Mouse (Mus musculus) hindbrain, embryonic 15.5 days (tissue): ENCODE results near the gene Mylk4. TPM values are rescaled to one million over a fixed set of nuclear protein-coding genes. Genes with fewer than 3 reads are reported as not detected.
A peak's percentile ranks its signal among the peaks of the same experiment; 100 is the strongest.

Experiments
- ATAC-seq: fragments of 200-750 bp; cut with Nextera tagmentation; 2 replicates; pipeline ENCODE4 v1.8.0; 2017; ENCODE audit warnings: low read depth, moderate number of reproducible peaks, moderate TSS enrichment; ENCODE audit not compliant: low FRiP score
- H3K27ac ChIP-seq: fragments of 300-500 bp; sonication (generic); replicated peaks from 2 replicates; pipeline ENCODE4 v1.5.1; 2015; ENCODE audit warnings: mild to moderate bottlenecking, inconsistent platforms
- H3K27me3 ChIP-seq: fragments of 300-500 bp; sonication (generic); 2 replicates; pipeline ENCODE4 v1.6.1; 2015; ENCODE audit warnings: control low read depth, inconsistent platforms
- H3K36me3 ChIP-seq: fragments of 300-500 bp; sonication (generic); 2 replicates; pipeline ENCODE4 v1.6.1; 2015; ENCODE audit warnings: control low read depth, inconsistent platforms
- H3K4me1 ChIP-seq: fragments of 300-500 bp; sonication (generic); replicated peaks from 2 replicates; pipeline ENCODE4 v1.6.1; 2015; ENCODE audit warnings: control low read depth, inconsistent platforms
- H3K4me2 ChIP-seq: fragments of 300-500 bp; sonication (generic); 2 replicates; pipeline ENCODE4 v1.6.1; 2015; ENCODE audit warnings: moderate library complexity, mild to moderate bottlenecking, inconsistent platforms
- H3K4me3 ChIP-seq: fragments of 300-500 bp; sonication (generic); 2 replicates; pipeline ENCODE4 v1.5.1; 2015; ENCODE audit warnings: mild to moderate bottlenecking, inconsistent platforms
- H3K9ac ChIP-seq: fragments of 300-500 bp; sonication (generic); 2 replicates; pipeline ENCODE4 v1.6.1; 2015; ENCODE audit warnings: inconsistent platforms
- H3K9me3 ChIP-seq: fragments of 300-500 bp; sonication (generic); 2 replicates; pipeline ENCODE4 v1.6.1; 2016; ENCODE audit warnings: control low read depth, inconsistent platforms
- WGBS: fragments of 180-500 bp; shearing (Covaris S2); methylation state at CpG from one replicate; pipeline ENCODE4 v1.1.7; 2015; 5-methylcytosine and 5-hydroxymethylcytosine counted together
- polyA plus RNA-seq: library from polyadenylated mRNA; unstranded; fragments of >200 nt; fragmentation: Nextera tagmentation; extraction: Ambion mirVana; gene quantifications from 2 replicates; pipeline ENCODE4 v1.2.1, GENCODE M21; 2015

The Mylk4 gene
- polyA plus RNA-seq, 1 experiment from 2014 or later, result 0.06 TPM

DNA sequence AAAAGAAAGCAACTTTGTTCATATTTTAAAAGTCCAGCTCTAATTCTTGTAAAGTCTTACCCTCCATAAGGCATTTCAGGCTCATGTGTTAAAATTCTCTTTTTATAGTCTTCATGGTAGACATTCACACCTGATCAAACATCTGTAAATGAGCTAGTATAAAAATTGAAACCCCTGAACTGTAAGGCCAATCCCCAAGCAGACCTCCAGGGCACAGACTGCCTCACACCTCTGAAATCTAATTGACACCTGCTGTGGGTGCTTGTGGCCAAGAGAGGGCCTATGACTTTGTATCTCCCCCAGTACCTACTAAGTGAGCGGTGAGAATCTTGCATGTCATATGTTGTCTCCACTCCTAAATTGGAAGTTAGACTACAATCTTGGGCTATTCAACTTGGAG lies 33.2 kb downstream of the Mylk4 start:
- Histone ChIP-seq H3K9me3 (no peaks in the 10 kb centered on the region), H3K27me3 (no peaks in the 10 kb centered on the region), H3K4me3 (no peak overlapping the region), H3K27ac (no peak overlapping the region), H3K4me2 (no peak overlapping the region), H3K36me3 (no peaks in the 10 kb centered on the region), H3K9ac (no peak overlapping the region), H3K4me1 (no peaks in the 10 kb centered on the region)
- 91% methylated on average over 1 of the region's 1 CpGs for WGBS
- ATAC-seq, result no peak

DNA sequence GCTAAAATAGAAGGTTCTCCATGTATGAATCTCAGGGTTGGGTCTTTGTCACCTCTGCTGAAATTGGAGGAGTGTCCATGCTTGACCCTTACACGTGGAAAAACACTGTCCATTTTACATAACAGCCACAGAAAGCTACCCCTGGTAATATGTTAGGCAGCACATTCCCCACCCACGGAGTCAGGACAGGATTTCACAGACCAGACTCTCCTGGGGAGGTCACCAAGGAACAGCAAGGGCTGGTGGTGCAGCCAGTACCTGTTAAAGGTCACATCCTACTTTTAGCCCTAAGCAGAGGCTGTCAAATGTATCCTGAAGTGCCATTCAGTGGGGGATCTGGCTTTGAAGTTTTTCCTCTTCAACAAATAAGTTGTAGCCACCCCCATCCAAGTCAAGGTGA lies 35.3 kb downstream of the Mylk4 start:
- WGBS, result 62% methylated on average over 2 of the region's 2 CpGs
- Histone ChIP-seq H3K36me3 (no peaks in the 10 kb centered on the region), H3K4me3 (no peak overlapping the region), H3K9ac (no peak overlapping the region), H3K27ac (no peak overlapping the region), H3K4me2 (no peak overlapping the region), H3K4me1 (no peaks in the 10 kb centered on the region), H3K9me3 (no peaks in the 10 kb centered on the region), H3K27me3 (no peaks in the 10 kb centered on the region)
- no peak for ATAC-seq

GRCm38 (mm10) chr13:32741161-32741560 lies 42.6 kb downstream of the Mylk4 start:
- H3K4me3 ChIP-seq, result no peak overlapping the region
- H3K9ac ChIP-seq, result no peak overlapping the region
- ATAC-seq, result no peak
- WGBS, result 59% methylated on average over 7 of the region's 7 CpGs
- no peaks in the 10 kb centered on the region for H3K4me1 ChIP-seq
- no peak overlapping the region for H3K4me2 ChIP-seq
- no peaks in the 10 kb centered on the region for H3K36me3 ChIP-seq
- no peak overlapping the region for H3K27ac ChIP-seq
- no peaks in the 10 kb centered on the region for H3K27me3 ChIP-seq
- H3K9me3 ChIP-seq, result no peaks in the 10 kb centered on the region

DNA sequence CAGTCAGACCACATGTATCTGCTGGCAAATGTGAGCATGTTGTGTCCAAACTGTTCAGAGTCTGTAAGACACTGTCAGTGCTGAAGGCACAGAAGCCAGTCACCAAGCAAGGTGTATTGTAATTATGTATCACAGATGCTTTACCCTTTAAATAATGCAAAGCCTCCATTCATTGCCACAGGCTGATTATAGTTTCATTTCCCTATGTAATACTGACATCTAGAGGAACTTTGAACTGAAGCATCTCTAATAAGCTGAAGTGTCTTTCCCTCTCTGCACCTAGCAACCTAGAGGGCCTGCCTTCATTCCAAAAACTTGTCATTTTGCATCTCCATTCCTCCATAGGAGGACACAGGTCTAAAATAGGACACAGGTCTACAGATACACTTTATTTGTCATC lies 52.5 kb downstream of the Mylk4 start:
- no peak overlapping the region for H3K4me3 ChIP-seq
- no peak overlapping the region for H3K9ac ChIP-seq
- H3K9me3 ChIP-seq, result no peaks in the 10 kb centered on the region
- H3K36me3 ChIP-seq, result no peaks in the 10 kb centered on the region
- ATAC-seq, result peak; percentile 78
- no peaks in the 10 kb centered on the region for H3K4me1 ChIP-seq
- no peak overlapping the region for H3K4me2 ChIP-seq
- H3K27me3 ChIP-seq, result no peaks in the 10 kb centered on the region
- no peak overlapping the region for H3K27ac ChIP-seq

- no peaks in the 10 kb centered on the region for H3K27me3 ChIP-seq
- no peak for ATAC-seq
- no peak overlapping the region for H3K4me3 ChIP-seq
- H3K36me3 ChIP-seq, result no peaks in the 10 kb centered on the region
- no peak overlapping the region for H3K4me2 ChIP-seq
- H3K9ac ChIP-seq, result no peak overlapping the region
- no peaks in the 10 kb centered on the region for H3K9me3 ChIP-seq
- WGBS, result 91% methylated on average over 5 of the region's 5 CpGs
- no peak overlapping the region for H3K27ac ChIP-seq
- no peaks in the 10 kb centered on the region for H3K4me1 ChIP-seq
Measured at GRCm38 (mm10) chr13:32724606-32725005, 59.1 kb downstream of the Mylk4 start.

GRCm38 (mm10) chr13:32721717-32722116 lies 62.0 kb downstream of the Mylk4 start:
- WGBS, result 95% methylated on average over 4 of the region's 4 CpGs
- no peak overlapping the region for H3K9ac ChIP-seq
- H3K4me2 ChIP-seq, result no peak overlapping the region
- no peak overlapping the region for H3K4me3 ChIP-seq
- no peak overlapping the region for H3K27ac ChIP-seq
- no peaks in the 10 kb centered on the region for H3K36me3 ChIP-seq
- no peaks in the 10 kb centered on the region for H3K27me3 ChIP-seq
- H3K9me3 ChIP-seq, result no peaks in the 10 kb centered on the region
- ATAC-seq, result no peak
- H3K4me1 ChIP-seq, result no peaks in the 10 kb centered on the region

GRCm38 (mm10) chr13:32719284-32719683 lies 64.5 kb downstream of the Mylk4 start:
- H3K4me2 ChIP-seq, result no peak overlapping the region
- H3K9me3 ChIP-seq, result no peaks in the 10 kb centered on the region
- WGBS, result 55% methylated on average over 3 of the region's 3 CpGs
- no peaks in the 10 kb centered on the region for H3K36me3 ChIP-seq
- no peak overlapping the region for H3K4me3 ChIP-seq
- no peaks in the 10 kb centered on the region for H3K4me1 ChIP-seq
- H3K27me3 ChIP-seq, result no peaks in the 10 kb centered on the region
- no peak for ATAC-seq
- H3K27ac ChIP-seq, result no peak overlapping the region
- H3K9ac ChIP-seq, result no peak overlapping the region

DNA sequence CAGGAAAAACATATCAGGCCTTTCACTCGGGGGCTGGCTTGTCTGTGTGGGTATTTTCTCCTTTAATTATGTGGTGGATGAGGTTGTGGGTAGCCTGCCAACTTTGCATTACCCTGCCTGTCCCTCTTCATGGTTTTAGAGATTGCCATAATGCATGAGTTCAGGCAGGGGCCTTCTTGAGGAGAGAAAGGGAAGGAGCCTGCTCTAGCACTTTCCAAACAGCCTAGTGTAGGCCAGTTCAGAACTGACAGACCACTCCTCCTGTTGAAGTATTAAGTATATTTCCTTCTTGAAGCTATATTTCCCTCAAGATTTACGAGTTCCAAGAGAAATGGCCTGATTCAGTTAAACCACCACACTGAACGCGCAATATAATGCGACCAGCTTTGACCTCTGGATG lies 66.0 kb downstream of the Mylk4 start:
- Histone ChIP-seq H3K9me3 (no peaks in the 10 kb centered on the region), H3K4me3 (no peak overlapping the region), H3K9ac (no peak overlapping the region), H3K4me1 (no peaks in the 10 kb centered on the region), H3K4me2 (no peak overlapping the region), H3K27me3 (no peaks in the 10 kb centered on the region), H3K36me3 (no peaks in the 10 kb centered on the region), H3K27ac (no peak overlapping the region)
- ATAC-seq, result no peak
- WGBS, result 76% methylated on average over 5 of the region's 5 CpGs

- no peaks in the 10 kb centered on the region for H3K27me3 ChIP-seq
- H3K4me3 ChIP-seq, result no peak overlapping the region
- ATAC-seq, result no peak
- H3K36me3 ChIP-seq, result no peaks in the 10 kb centered on the region
- H3K9ac ChIP-seq, result no peak overlapping the region
- H3K27ac ChIP-seq, result no peak overlapping the region
- H3K4me2 ChIP-seq, result no peak overlapping the region
- H3K9me3 ChIP-seq, result no peaks in the 10 kb centered on the region
- 93% methylated on average over 3 of the region's 3 CpGs for WGBS
- H3K4me1 ChIP-seq, result no peaks in the 10 kb centered on the region
Measured at GRCm38 (mm10) chr13:32712568-32712967, 71.2 kb downstream of the Mylk4 start.

- Histone ChIP-seq H3K27ac (no peak overlapping the region), H3K27me3 (no peaks in the 10 kb centered on the region), H3K4me2 (no peak overlapping the region), H3K9ac (no peak overlapping the region), H3K4me3 (no peak overlapping the region), H3K9me3 (no peaks in the 10 kb centered on the region), H3K36me3 (no peaks in the 10 kb centered on the region), H3K4me1 (0 out of 2 replicates have a peak, but pooled peaks cover 4% of the 10 kb centered on the region)
- ATAC-seq, result no peak
- WGBS, result 82% methylated on average over 2 of the region's 2 CpGs
Measured at GRCm38 (mm10) chr13:32707894-32708293, 75.9 kb downstream of the Mylk4 start.

DNA sequence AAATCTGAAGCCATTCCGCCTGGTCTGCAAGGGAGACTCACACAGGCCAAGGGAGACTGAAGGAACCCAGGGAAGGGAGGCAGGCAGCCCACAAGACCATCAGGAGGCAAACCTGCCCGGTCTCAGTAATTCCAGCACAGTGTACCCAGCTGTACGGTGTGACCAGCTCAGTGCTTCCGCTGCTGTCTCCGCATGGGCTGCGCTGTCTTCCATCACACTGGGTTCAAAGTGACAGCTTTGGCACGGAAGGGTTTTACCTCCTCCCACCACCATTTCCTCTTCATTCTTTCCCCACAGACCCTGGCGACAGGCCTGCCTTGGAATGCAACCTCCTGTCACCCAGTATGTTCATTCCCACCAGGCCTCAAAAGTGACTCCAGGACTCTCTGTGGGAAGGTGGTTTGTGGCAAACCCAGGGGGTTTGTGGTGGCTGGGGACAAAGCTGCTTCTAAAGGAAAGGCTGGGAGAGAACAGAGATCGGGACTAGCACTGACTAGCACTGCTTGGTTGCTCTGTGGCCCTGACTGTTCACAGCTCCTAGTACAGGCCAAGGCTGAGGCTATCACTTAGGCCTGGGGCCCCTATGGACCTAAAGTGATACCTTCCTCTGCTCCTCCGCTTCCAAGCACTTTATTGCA lies 77.0 kb downstream of the Mylk4 start:
- no peak overlapping the region for H3K4me2 ChIP-seq
- no peaks in the 10 kb centered on the region for H3K36me3 ChIP-seq
- 0 out of 2 replicates have a peak, but pooled peaks cover 4% of the 10 kb centered on the region for H3K4me1 ChIP-seq
- ATAC-seq, result peak; percentile 61; the same call in 1 of the 2 replicates
- H3K9me3 ChIP-seq, result no peaks in the 10 kb centered on the region
- no peak overlapping the region for H3K4me3 ChIP-seq
- H3K27ac ChIP-seq, result 0 out of 2 replicates have a peak overlapping the region, but pooled peaks have one; percentile 42
- H3K27me3 ChIP-seq, result no peaks in the 10 kb centered on the region
- 42% methylated on average over 10 of the region's 10 CpGs for WGBS
- no peak overlapping the region for H3K9ac ChIP-seq

DNA sequence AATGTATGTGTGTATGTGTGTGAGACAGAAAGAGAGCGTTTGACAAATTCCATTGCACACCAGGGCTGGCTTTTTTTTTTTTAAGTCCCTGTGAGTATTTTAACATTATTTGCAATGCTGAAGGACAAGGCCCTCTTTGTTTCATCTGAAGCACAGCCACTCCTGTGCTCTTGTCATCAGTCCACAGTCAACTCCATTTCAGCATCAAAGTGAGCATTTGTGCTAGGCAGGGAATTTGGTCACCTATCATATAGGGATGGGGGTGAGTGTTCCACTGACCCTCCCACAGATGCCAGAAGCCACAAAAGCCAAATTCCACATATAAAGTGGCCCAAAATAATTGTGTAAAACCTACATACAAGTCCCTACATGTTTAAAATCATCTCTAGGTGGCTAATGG lies 78.4 kb downstream of the Mylk4 start:
- WGBS, result 54% methylated on average over 1 of the region's 1 CpGs
- H3K9me3 ChIP-seq, result no peaks in the 10 kb centered on the region
- no peak overlapping the region for H3K9ac ChIP-seq
- H3K4me1 ChIP-seq, result 0 out of 2 replicates have a peak, but pooled peaks cover 4% of the 10 kb centered on the region
- H3K4me3 ChIP-seq, result no peak overlapping the region
- H3K27me3 ChIP-seq, result no peaks in the 10 kb centered on the region
- H3K4me2 ChIP-seq, result no peak overlapping the region
- no peak for ATAC-seq
- H3K36me3 ChIP-seq, result no peaks in the 10 kb centered on the region
- no peak overlapping the region for H3K27ac ChIP-seq

DNA sequence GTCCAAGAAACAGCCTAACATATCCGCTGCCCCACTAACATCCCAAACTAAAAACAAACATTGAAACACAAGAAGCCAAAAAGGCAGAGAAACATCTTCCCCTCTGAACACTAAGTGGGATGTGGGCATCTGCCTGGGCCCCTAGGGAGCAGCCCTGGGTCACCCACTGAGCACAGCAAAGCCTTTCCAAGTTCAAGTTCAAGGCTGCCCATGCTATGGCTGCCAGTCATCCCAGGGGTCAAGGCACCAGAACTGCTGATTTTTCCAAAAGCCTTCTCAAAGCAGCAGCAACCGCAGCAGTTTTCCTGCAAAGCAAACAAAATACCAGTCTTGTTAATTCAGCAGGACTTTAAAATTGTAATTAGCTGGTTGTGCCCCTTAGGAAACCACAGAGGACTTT lies 78.8 kb downstream of the Mylk4 start:
- H3K9me3 ChIP-seq, result no peaks in the 10 kb centered on the region
- H3K27me3 ChIP-seq, result no peaks in the 10 kb centered on the region
- H3K4me1 ChIP-seq, result 0 out of 2 replicates have a peak, but pooled peaks cover 4% of the 10 kb centered on the region
- no peak overlapping the region for H3K4me2 ChIP-seq
- no peak for ATAC-seq
- H3K27ac ChIP-seq, result no peak overlapping the region
- 56% methylated on average over 2 of the region's 2 CpGs for WGBS
- H3K4me3 ChIP-seq, result no peak overlapping the region
- H3K9ac ChIP-seq, result no peak overlapping the region
- H3K36me3 ChIP-seq, result no peaks in the 10 kb centered on the region
